Mouse (Mus musculus) stomach, adult 2 months (tissue): ENCODE data around the gene Gm21094. TPM values are rescaled to one million over a fixed set of nuclear protein-coding genes. Genes with fewer than 3 reads are reported as not detected.

ENCODE experiments used
- polyA plus RNA-seq: library from polyadenylated mRNA; depleted of rRNA; stranded (reverse); fragments of >200 nt; gene quantifications from 2 replicates; pipeline ENCODE4 v1.2.3, GENCODE M21; 2012; rRNA removed

The Gm21094 gene
- polyA plus RNA-seq, result not detected in 2 replicates

DNA sequence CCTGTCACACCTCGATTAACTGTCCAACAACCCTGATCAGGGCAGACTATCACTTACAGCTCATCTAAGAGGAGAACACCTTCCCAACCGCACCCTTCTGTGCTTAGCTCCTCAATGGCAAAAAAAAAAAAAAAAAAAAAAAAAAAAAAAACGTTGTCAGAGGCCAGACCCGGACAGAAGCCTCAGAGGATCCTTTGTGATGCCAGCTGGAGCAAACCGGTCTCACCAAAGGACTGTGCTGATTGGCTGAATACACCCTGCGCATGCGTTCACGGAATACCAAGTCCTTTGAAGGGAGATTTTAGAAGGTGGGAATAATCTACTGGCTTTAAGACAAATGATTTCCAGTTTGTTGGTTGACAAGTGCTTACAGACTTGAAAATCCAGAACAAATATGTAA, at the start of gene Gm21094:
Gene Gm21094, minus strand, starts transcription at position 101 of the 400 bp plus-strand sequence.

